Mouse (Mus musculus): ENCODE results near the gene Ddx1. TPM values are rescaled to one million over a fixed set of nuclear protein-coding genes. Genes with fewer than 3 reads are reported as not detected.

The Ddx1 gene
- total RNA-seq (2021), result 10 to 100 TPM; 72.1 to 81.2 TPM

GRCm38 (mm10) chr12:13248691-13249572 lies at the start of gene Ddx1:
Ddx1 (minus strand) TSS chr12:13249213.
- intact Hi-C loops (cut with DNase I), result no loop called here
- peak; percentile 39 for DNase-seq (ENCODE audit: low spot score)

DNA sequence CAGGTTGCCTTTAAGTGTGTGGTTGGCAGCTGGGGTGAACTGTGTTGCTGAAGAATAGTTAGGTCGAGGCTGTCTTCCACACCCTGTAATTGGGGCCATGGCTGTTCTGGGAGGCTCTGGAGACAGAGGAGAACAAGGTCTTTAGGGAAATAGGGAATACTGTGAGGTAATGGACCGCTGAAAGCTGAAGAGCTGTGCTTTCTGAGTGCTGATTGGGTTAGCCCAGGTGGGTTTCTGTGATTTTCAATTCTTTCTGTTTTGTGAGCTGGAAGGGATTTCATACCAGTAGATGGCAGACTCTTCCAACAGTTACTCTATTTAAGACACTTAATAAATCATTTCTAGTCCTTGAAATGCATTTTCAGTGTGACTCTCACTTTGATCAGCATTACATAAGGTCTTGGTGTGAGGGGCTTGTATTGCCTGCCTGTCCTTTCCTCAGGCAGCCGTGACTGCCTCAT lies 44.4 kb upstream of the Ddx1 start:
- intact Hi-C loops (cut with DNase I), result no loop called here
- no peak for DNase-seq (ENCODE audit: low spot score)

DNA sequence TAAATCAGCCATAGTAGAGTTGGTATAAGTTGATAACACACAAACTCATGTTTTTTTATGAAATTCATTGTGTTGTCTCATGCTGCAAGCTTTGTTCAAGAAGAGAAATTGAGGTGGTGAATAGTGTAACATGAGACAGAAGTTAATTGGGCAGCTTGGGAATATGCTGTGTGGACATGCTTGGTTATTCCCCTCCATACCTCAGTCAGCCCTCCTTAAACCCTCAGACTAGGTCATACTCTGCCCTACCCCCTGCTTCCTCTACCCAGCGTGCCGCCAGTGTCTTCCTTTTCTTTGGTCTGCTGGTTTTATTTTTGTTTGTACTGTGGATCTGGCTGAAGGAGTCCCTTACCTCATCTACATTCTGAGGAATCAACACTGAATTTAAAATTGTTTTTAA lies 42.4 kb upstream of the Ddx1 start:
- no peak for DNase-seq (ENCODE audit: low spot score)
- intact Hi-C loops (cut with DNase I), result no loop called here

- no peak for DNase-seq (ENCODE audit: low spot score)
- intact Hi-C loops (cut with DNase I), result no loop called here
Observed at GRCm38 (mm10) chr12:13269570-13270390, 20.8 kb upstream of the Ddx1 start.

GRCm38 (mm10) chr12:13268826-13269449 lies 19.9 kb upstream of the Ddx1 start, which contains the start of gene Nbas:
Nbas (plus strand) TSS chr12:13269133.
- intact Hi-C loops (cut with DNase I), result no loop called here
- peak; percentile 61 for DNase-seq (ENCODE audit: low spot score)

DNA sequence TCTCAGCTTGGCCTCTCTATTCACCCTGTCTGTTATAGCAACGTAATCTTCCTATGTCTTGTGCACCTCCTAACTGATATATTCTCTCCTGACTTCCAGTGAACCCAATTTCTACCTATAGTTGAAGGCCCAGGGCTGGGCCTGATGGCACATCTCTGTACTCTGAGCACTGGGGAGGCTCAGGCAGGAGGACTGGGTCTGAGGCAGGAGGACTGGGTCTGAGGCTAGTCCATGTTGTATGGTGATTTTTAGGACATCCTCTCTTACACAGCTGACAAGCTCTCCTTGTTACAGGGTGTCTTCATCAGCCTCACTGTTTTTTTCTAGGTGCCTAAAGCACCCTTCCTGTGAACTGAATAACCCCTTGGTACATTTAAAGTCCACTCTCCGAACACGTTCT lies 19.4 kb upstream of the Ddx1 start:
- no peak for DNase-seq (ENCODE audit: low spot score)
- intact Hi-C loops (cut with DNase I), result no loop called here

- no peak for DNase-seq (ENCODE audit: low spot score)
- intact Hi-C loops (cut with DNase I), result no loop called here
Observed at GRCm38 (mm10) chr12:13255701-13256100, 6.7 kb upstream of the Ddx1 start.

- no peak for DNase-seq (ENCODE audit: low spot score)
Observed at GRCm38 (mm10) chr12:13255068-13255467, 6.1 kb upstream of the Ddx1 start.

GRCm38 (mm10) chr12:13249573-13249919 lies 533 bp upstream of the Ddx1 start:
- intact Hi-C loops (cut with DNase I), result no loop called here
- no peak for DNase-seq (ENCODE audit: low spot score)

More at GRCm38 (mm10) chr12:13255068-13255467, 6.1 kb upstream of the Ddx1 start:
- intact Hi-C loops (cut with DNase I), result no loop called here

DNA sequence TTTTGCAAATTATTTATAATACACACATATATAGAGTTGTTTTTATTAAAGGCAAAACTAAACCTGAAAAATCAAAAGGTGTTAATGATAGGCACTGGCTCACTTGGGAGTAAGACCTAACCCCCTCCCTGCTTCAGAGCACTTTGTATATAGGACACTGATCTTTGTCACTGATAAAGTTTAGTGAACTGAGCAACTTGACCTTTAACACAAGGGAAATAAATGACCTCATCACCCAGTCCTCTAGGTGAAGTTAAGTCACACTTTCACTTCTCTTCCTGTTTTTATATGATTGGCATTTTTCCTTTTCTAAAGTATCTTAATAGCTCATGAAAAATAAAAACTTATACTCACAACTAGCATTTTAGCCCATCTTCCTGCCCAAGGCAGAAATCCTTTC lies 6.6 kb downstream of the Ddx1 start:
- no peak for DNase-seq (ENCODE audit: low spot score)
- intact Hi-C loops (cut with DNase I), result no loop called here

GRCm38 (mm10) chr12:13218101-13218514 lies 30.9 kb downstream of the Ddx1 start:
- no peak for DNase-seq (ENCODE audit: low spot score)
- intact Hi-C loops (cut with DNase I), result loop anchor here (5.0 to 10.0 kb wide), 2 partner anchors 243 to 436 kb away; no protein-coding TSS in a partner anchor

- intact Hi-C loops (cut with DNase I), result loop anchor here (5.0 to 10.0 kb wide), 2 partner anchors 243 to 435 kb away; no protein-coding TSS in a partner anchor
- DNase-seq (ENCODE audit: low spot score), result no peak
Observed at GRCm38 (mm10) chr12:13217568-13217967, 31.4 kb downstream of the Ddx1 start.

GRCm38 (mm10) chr12:13216501-13217103 lies 32.4 kb downstream of the Ddx1 start:
- intact Hi-C loops (cut with DNase I), result loop anchor here (5.0 to 10.0 kb wide), 2 partner anchors 242 to 434 kb away; no protein-coding TSS in a partner anchor
- DNase-seq (ENCODE audit: low spot score), result no peak

GRCm38 (mm10) chr12:13214345-13215278 lies 34.4 kb downstream of the Ddx1 start:
- intact Hi-C loops (cut with DNase I), result loop anchor here (1.0 to 10.0 kb wide), 6 partner anchors 240 to 892 kb away; no protein-coding TSS in a partner anchor
- DNase-seq (ENCODE audit: low spot score), result peak; percentile 59

GRCm38 (mm10) chr12:13211746-13212482 lies 37.1 kb downstream of the Ddx1 start:
- DNase-seq (ENCODE audit: low spot score), result peak; percentile 46
- intact Hi-C loops (cut with DNase I), result loop anchor here (2.0 to 10.0 kb wide), 2 partner anchors 65 to 237 kb away; no protein-coding TSS in a partner anchor

DNA sequence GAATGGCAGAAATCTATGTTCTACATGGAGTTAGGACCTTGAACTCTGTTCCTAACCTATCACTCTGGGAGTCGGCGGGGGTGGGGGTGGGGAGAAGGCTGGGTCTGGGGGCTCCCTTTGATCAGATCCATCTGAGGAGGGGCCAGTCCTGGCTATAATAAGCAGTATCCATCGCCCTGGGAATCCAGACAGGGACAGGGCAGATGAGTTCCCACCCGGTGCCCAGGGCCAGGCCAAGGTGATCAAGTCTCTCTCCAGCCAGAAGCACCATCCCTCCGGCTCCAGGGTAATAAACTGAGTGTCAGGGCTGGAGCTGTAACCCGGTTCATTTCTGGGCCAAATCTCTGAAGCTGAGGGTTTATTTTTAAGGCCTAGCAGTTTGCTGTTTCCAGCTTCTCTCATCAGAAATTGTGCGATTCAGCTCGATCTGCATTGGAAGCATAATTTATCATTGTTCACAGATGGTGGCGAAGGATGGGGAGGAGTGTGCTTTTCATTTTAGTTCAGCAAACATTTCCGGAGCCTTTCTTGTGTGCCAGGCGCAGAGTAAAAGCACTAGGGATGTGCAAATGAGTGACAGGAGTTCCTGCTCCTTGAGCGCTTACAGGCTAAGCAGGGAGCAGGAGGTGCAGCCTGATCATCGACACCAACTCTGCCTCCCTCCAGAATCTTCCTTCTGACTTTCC lies 39.2 kb downstream of the Ddx1 start:
- intact Hi-C loops (cut with DNase I), result loop anchor here (5.0 to 10.0 kb wide), 2 partner anchors 73 to 235 kb away; no protein-coding TSS in a partner anchor
- no peak for DNase-seq (ENCODE audit: low spot score)

DNA sequence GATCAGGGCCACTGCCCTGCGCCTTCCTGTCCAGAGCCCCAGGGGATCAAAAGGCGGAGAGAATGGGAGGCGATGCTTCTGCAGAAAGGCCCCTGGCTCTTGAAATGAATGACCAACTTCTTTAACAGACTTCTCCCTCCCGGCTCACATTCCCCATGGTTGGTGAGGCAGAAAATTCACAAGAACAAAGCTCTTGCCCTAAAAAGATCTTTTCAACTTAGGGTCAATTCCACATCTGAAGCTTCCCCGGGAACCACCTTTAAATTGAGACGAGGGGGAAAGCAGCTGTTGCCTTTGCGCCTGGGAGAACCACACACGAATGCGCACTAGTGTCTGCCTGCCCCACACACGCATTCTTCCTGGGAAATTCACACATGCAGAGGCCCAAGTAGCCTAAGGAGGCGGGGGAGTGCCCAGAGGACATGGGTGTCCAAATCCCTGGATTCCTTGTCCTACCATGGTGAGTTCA lies 40.0 kb downstream of the Ddx1 start:
- intact Hi-C loops (cut with DNase I), result loop anchor here (5.0 kb wide), 1 partner anchor 72 kb away; no protein-coding TSS in a partner anchor
- DNase-seq (ENCODE audit: low spot score), result no peak
